Mouse (Mus musculus): Measurements from ENCODE around the gene Lgals2. TPM values are rescaled to one million over a fixed set of nuclear protein-coding genes. Genes with fewer than 3 reads are reported as not detected.

Gene Lgals2
- polyA plus RNA-seq, 1 experiment from 2014 or later = not detected

DNA sequence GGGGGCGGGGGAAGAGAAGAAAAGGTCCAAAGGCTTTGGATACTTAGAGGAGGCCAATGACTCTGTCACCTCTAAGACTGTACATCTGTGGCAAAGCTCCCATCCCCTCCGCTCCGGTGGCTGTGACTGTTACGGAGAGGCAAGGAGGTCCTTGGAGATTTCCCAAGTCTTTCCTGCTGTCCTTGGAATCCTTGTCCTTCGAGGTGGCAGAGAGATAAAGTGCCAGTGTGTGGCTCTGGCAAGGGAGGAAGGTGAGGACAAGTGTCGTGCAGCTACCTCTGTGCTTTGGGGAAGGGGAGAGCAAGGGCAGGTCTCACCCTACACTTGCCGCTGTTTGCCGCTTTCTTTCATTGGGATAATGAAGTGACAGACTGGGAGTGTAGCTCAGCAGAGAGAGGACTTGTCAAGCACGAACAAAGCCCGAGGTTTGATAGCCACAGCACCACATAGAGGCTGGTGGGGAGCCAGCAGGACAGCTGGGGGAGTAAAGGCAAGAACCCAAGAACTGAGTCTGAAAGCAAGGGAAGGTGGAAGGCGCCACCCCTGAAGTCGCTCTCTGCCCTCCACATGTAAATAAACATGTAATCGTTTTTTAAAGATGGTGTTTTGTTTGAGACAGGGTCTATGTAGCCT is 18.6 kb upstream of the Lgals2 start:
- 43% methylated on average over 13 of the region's 13 CpGs for WGBS
- Histone ChIP-seq H3K4me2 (ENCODE audit: low read length) (no peak overlapping the region), H3K27ac (replicated peaks in 1 of 2; ENCODE audit: control insufficient read depth in 1 of 2, insufficient read depth in 1 of 2, low read depth in 2 of 2, low read length in 2 of 2) (no peak overlapping the region), H3K4me1 (ENCODE audit: control insufficient read depth in 2 of 2, insufficient read depth in 2 of 2, low read length in 2 of 2) (peaks cover 12 to 19% of the 10 kb centered on the region in 2 experiments), H3K9me3 (ENCODE audit: control insufficient read depth, low read length) (no peaks in the 10 kb centered on the region), H3K9ac (ENCODE audit: low read length) (no peak overlapping the region), H3K4me3 (ENCODE audit: control insufficient read depth in 1 of 2, insufficient read depth in 1 of 2, low read depth in 1 of 2, low read length in 2 of 2) (no peak overlapping the region), H3K36me3 (ENCODE audit: control insufficient read depth, insufficient read depth, low read length) (no peaks in the 10 kb centered on the region), H3K27me3 (ENCODE audit: control insufficient read depth, insufficient read depth, low read length) (no peaks in the 10 kb centered on the region)
- no peak for ATAC-seq (ENCODE audit: insufficient number of reproducible peaks, insufficient read depth, low FRiP score, low read depth)

DNA sequence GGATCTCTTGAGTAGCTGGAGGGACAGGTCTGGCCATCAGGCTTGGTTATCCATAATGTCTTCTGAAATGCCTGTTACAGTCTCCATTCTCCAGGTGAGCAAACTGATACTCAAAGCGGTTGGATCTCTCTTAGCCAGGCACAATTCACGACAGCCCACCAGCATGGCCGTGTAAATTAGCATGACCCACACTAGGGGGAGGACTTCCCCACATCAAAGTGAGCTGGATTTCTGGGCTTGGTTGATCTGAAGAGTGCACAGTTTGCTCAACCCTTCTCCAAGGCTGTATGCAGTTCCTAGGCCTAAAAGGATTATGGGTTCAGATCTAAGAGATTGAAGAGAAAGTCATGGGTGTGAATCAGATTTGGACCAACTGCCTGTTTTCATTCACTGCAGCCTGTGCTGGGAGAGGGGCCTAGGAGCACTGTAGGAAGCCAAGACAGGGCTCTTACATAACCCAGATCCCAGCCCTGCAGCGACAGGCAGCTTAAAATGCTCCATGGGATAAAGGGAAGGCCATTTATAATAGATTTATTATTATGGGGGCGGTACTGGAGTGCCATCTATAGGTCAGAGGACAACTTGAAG is 16.8 kb upstream of the Lgals2 start:
- Histone ChIP-seq H3K27ac (replicated peaks in 1 of 2; ENCODE audit: control insufficient read depth in 1 of 2, insufficient read depth in 1 of 2, low read depth in 2 of 2, low read length in 2 of 2) (no peak overlapping the region), H3K9me3 (ENCODE audit: control insufficient read depth, low read length) (no peaks in the 10 kb centered on the region), H3K4me1 (ENCODE audit: control insufficient read depth in 2 of 2, insufficient read depth in 2 of 2, low read length in 2 of 2) (peaks cover 13 to 19% of the 10 kb centered on the region in 2 experiments), H3K36me3 (ENCODE audit: control insufficient read depth, insufficient read depth, low read length) (no peaks in the 10 kb centered on the region), H3K27me3 (ENCODE audit: control insufficient read depth, insufficient read depth, low read length) (no peaks in the 10 kb centered on the region), H3K4me2 (ENCODE audit: low read length) (no peak overlapping the region), H3K4me3 (ENCODE audit: control insufficient read depth in 1 of 2, insufficient read depth in 1 of 2, low read depth in 1 of 2, low read length in 2 of 2) (no peak overlapping the region), H3K9ac (ENCODE audit: low read length) (no peak overlapping the region)
- 38% methylated on average over 5 of the region's 5 CpGs for WGBS
- ATAC-seq (ENCODE audit: insufficient number of reproducible peaks, insufficient read depth, low FRiP score, low read depth) = no peak

DNA sequence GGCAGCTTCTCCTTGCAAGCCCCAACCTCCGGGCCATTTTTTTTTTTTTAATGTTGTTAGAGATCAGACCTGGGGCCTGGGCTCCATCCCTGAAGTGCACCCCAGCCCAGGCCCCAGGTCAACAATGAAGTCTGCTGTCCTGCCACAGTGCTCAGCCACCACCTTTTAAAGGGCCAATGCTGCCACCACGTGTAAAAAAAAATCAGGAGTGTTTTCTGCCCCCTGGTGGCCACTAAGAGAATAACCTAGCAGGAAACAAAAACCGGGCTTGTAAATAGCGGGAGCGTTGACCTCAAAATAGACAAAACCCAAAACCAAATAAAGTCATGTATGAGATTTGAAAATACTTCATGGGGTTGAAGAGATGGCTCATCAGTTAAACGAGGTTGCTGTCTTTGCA is 14.4 kb upstream of the Lgals2 start:
- no peak overlapping the region for H3K27ac ChIP-seq (replicated peaks in 1 of 2; ENCODE audit: control insufficient read depth in 1 of 2, insufficient read depth in 1 of 2, low read depth in 2 of 2, low read length in 2 of 2)
- H3K9me3 ChIP-seq (ENCODE audit: control insufficient read depth, low read length) = no peaks in the 10 kb centered on the region
- peaks cover 9% of the 10 kb centered on the region in 2 experiments for H3K4me1 ChIP-seq (ENCODE audit: control insufficient read depth in 2 of 2, insufficient read depth in 2 of 2, low read length in 2 of 2)
- H3K4me2 ChIP-seq (ENCODE audit: low read length) = no peak overlapping the region
- no peaks in the 10 kb centered on the region for H3K27me3 ChIP-seq (ENCODE audit: control insufficient read depth, insufficient read depth, low read length)
- no peaks in the 10 kb centered on the region for H3K36me3 ChIP-seq (ENCODE audit: control insufficient read depth, insufficient read depth, low read length)
- no peak overlapping the region for H3K4me3 ChIP-seq (ENCODE audit: control insufficient read depth in 1 of 2, insufficient read depth in 1 of 2, low read depth in 1 of 2, low read length in 2 of 2)
- ATAC-seq (ENCODE audit: insufficient number of reproducible peaks, insufficient read depth, low FRiP score, low read depth) = no peak
- WGBS = 25% methylated on average over 6 of the region's 6 CpGs
- H3K9ac ChIP-seq (ENCODE audit: low read length) = no peak overlapping the region

DNA sequence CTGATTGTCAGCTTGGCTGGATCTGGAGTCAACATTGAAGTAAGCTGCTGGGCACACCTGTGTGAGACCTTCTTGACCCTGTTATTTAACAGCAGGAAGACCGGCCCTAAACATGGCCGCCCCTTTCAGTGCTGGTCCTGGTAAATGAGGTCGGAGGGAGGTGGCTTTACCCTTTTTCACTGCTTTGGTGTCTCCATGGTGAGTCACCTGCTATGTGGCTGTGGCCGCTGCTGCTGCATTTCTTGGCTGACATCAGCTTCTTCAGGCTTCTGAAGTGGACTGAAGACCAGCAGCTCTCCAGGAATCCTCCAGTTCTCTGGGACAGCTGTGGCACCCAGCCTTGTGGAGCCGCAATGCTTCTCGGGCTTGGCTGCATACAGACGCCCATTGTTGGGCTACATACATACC is 13.5 kb upstream of the Lgals2 start:
- H3K4me1 ChIP-seq (ENCODE audit: control insufficient read depth in 2 of 2, insufficient read depth in 2 of 2, low read length in 2 of 2) = peaks cover 8 to 9% of the 10 kb centered on the region in 2 experiments
- H3K9ac ChIP-seq (ENCODE audit: low read length) = no peak overlapping the region; the same call in 1 of the 2 replicates
- H3K4me2 ChIP-seq (ENCODE audit: low read length) = no peak overlapping the region; the same call in 1 of the 2 replicates
- no peaks in the 10 kb centered on the region for H3K9me3 ChIP-seq (ENCODE audit: control insufficient read depth, low read length)
- no peak for ATAC-seq (ENCODE audit: insufficient number of reproducible peaks, insufficient read depth, low FRiP score, low read depth)
- H3K4me3 ChIP-seq (ENCODE audit: control insufficient read depth in 1 of 2, insufficient read depth in 1 of 2, low read depth in 1 of 2, low read length in 2 of 2) = no peak overlapping the region
- H3K27me3 ChIP-seq (ENCODE audit: control insufficient read depth, insufficient read depth, low read length) = no peaks in the 10 kb centered on the region
- H3K27ac ChIP-seq (replicated peaks in 1 of 2; ENCODE audit: control insufficient read depth in 1 of 2, insufficient read depth in 1 of 2, low read depth in 2 of 2, low read length in 2 of 2) = peak overlapping the region; percentile 75
- H3K36me3 ChIP-seq (ENCODE audit: control insufficient read depth, insufficient read depth, low read length) = no peaks in the 10 kb centered on the region
- WGBS = 66% methylated on average over 7 of the region's 7 CpGs

DNA sequence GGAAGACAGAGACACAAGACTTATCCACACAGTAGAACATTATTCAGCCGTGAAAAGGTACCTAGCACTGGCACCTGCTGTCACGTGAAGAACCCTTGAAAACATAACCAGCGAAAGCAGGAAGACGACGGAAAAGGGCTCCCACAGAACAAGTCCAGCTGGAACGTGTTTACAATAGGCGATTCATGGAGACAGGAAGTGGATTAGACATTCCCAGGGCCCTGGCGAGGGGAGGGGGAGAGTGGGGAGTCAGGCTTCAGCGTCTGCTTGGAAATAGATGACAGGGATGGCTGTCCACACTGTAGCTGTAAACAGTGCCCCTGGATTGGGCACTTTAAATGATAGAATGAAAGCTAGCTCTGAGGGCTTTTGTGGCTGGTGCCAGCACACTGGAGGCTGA is 13.1 kb upstream of the Lgals2 start:
- H3K4me3 ChIP-seq (ENCODE audit: control insufficient read depth in 1 of 2, insufficient read depth in 1 of 2, low read depth in 1 of 2, low read length in 2 of 2) = no peak overlapping the region
- no peaks in the 10 kb centered on the region for H3K9me3 ChIP-seq (ENCODE audit: control insufficient read depth, low read length)
- ATAC-seq (ENCODE audit: insufficient number of reproducible peaks, insufficient read depth, low FRiP score, low read depth) = peak; percentile 41
- no peaks in the 10 kb centered on the region for H3K27me3 ChIP-seq (ENCODE audit: control insufficient read depth, insufficient read depth, low read length)
- H3K9ac ChIP-seq (ENCODE audit: low read length) = no peak overlapping the region; the same call in 1 of the 2 replicates
- H3K4me2 ChIP-seq (ENCODE audit: low read length) = no peak overlapping the region; the same call in 1 of the 2 replicates
- peaks cover 10 to 13% of the 10 kb centered on the region in 2 experiments for H3K4me1 ChIP-seq (ENCODE audit: control insufficient read depth in 2 of 2, insufficient read depth in 2 of 2, low read length in 2 of 2)
- WGBS = 32% methylated on average over 9 of the region's 9 CpGs
- peak overlapping the region; percentile 75 for H3K27ac ChIP-seq (replicated peaks in 1 of 2; ENCODE audit: control insufficient read depth in 1 of 2, insufficient read depth in 1 of 2, low read depth in 2 of 2, low read length in 2 of 2)
- no peaks in the 10 kb centered on the region for H3K36me3 ChIP-seq (ENCODE audit: control insufficient read depth, insufficient read depth, low read length)

DNA sequence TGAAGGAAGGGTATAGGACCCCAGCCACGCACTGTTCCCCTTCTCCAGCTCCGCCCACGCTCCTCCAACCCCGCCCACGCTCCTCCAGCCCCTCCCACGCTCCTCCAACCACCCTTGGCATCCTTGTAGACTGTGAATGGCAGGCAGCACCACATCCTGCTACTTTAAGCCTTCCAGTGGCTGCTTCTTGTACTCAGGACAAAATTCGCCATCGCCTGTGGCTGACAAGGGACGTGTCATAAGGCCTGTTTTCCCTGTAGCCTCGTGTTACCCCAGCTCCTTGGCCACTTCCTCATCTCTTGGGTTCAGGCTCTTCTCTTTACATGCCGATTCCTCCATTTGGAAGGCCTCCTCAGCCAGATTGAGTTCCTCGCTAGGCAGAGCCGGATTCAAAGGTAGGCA is 8.5 kb upstream of the Lgals2 start:
- peaks cover 11 to 12% of the 10 kb centered on the region in 2 experiments for H3K4me1 ChIP-seq (ENCODE audit: control insufficient read depth in 2 of 2, insufficient read depth in 2 of 2, low read length in 2 of 2)
- H3K36me3 ChIP-seq (ENCODE audit: control insufficient read depth, insufficient read depth, low read length) = no peaks in the 10 kb centered on the region
- H3K9ac ChIP-seq (ENCODE audit: low read length) = no peak overlapping the region
- no peak overlapping the region for H3K27ac ChIP-seq (replicated peaks in 1 of 2; ENCODE audit: control insufficient read depth in 1 of 2, insufficient read depth in 1 of 2, low read depth in 2 of 2, low read length in 2 of 2)
- H3K27me3 ChIP-seq (ENCODE audit: control insufficient read depth, insufficient read depth, low read length) = no peaks in the 10 kb centered on the region
- no peak for ATAC-seq (ENCODE audit: insufficient number of reproducible peaks, insufficient read depth, low FRiP score, low read depth)
- 48% methylated on average over 13 of the region's 13 CpGs for whole genome bisulfite sequencing
- H3K4me3 ChIP-seq (ENCODE audit: control insufficient read depth in 1 of 2, insufficient read depth in 1 of 2, low read depth in 1 of 2, low read length in 2 of 2) = no peak overlapping the region
- no peaks in the 10 kb centered on the region for H3K9me3 ChIP-seq (ENCODE audit: control insufficient read depth, low read length)
- no peak overlapping the region for H3K4me2 ChIP-seq (ENCODE audit: low read length)

DNA sequence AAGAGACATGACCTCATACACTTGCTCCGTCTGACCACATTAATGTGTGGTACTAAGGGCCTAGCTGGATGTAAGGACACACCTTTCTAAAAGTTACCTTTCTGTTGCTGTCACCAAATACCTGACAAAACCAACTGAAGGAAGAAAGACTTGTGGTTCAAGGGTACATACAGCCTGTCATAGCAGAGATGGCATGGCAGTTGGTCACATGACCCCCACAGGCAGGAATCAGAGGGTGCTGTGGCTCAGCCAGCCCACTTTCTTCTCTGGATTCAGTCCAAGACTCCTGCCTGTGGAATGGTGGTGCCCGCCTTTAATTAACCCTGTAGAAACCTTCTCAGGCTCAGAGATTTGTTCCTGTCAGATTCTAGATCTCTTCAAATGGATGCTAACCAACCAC is 7.8 kb upstream of the Lgals2 start:
- Histone ChIP-seq H3K9me3 (ENCODE audit: control insufficient read depth, low read length) (no peaks in the 10 kb centered on the region), H3K27ac (replicated peaks in 1 of 2; ENCODE audit: control insufficient read depth in 1 of 2, insufficient read depth in 1 of 2, low read depth in 2 of 2, low read length in 2 of 2) (no peak overlapping the region), H3K36me3 (ENCODE audit: control insufficient read depth, insufficient read depth, low read length) (no peaks in the 10 kb centered on the region), H3K4me3 (ENCODE audit: control insufficient read depth in 1 of 2, insufficient read depth in 1 of 2, low read depth in 1 of 2, low read length in 2 of 2) (no peak overlapping the region), H3K4me1 (ENCODE audit: control insufficient read depth in 2 of 2, insufficient read depth in 2 of 2, low read length in 2 of 2) (peaks cover 7 to 8% of the 10 kb centered on the region in 2 experiments), H3K9ac (ENCODE audit: low read length) (no peak overlapping the region), H3K4me2 (ENCODE audit: low read length) (no peak overlapping the region), H3K27me3 (ENCODE audit: control insufficient read depth, insufficient read depth, low read length) (no peaks in the 10 kb centered on the region)
- no peak for ATAC-seq (ENCODE audit: insufficient number of reproducible peaks, insufficient read depth, low FRiP score, low read depth)
- WGBS = 48% methylated on average over 2 of the region's 2 CpGs
